Mouse (Mus musculus): ENCODE measurements at regions not wholly inside any gene's neighbourhood (a gene's known extent, or its start where the extent isn't known, plus 50 kb on each side); places are given as distances from the start of the nearest gene placed in this dataset.

GRCm38 (mm10) chr10:67736636-67737035 lies 175.8 kb downstream of the Zfp365 start:
- H3K4me2 ChIP-seq (replicated peaks) = no peak overlapping the region
- H3K27me3 ChIP-seq = no peaks in the 10 kb centered on the region
- 86% methylated on average over 10 of the region's 10 CpGs for WGBS
- H3K9me3 ChIP-seq (replicated peaks) = no peaks in the 10 kb centered on the region
- H3K4me1 ChIP-seq = no peaks in the 10 kb centered on the region
- no peak overlapping the region for H3K9ac ChIP-seq
- H3K36me3 ChIP-seq = no peaks in the 10 kb centered on the region
- H3K27ac ChIP-seq (replicated peaks) = no peak overlapping the region
- no peak overlapping the region for H3K4me3 ChIP-seq (replicated peaks)
- ATAC-seq (ENCODE audit: insufficient number of reproducible peaks, low FRiP score, low TSS enrichment, low read depth) = no peak

DNA sequence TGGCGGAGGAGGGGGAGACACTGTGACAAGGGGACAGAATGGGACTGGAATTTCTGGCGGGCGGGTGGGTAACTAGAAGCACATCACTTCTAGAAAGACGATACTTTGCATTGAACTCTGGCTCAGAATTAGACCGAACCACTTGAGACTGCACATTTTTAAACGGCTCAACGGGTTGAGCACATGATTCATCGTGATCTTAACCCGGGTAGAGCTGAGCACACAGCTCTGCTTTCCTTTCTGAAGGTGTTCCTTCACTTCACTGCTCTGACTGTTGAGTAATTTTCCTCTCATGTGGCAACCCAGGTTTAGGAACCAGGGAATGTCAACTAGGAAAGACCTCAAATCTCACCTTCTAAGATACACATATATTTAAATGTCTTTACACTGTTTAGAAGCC lies 180.9 kb downstream of the Zfp365 start:
- H3K9me3 ChIP-seq (replicated peaks) = no peaks in the 10 kb centered on the region
- no peak overlapping the region for H3K27ac ChIP-seq (replicated peaks)
- no peaks in the 10 kb centered on the region for H3K4me1 ChIP-seq
- H3K36me3 ChIP-seq = no peaks in the 10 kb centered on the region
- 46% methylated on average over 9 of the region's 9 CpGs for WGBS
- no peak overlapping the region for H3K4me2 ChIP-seq (replicated peaks)
- H3K27me3 ChIP-seq = no peaks in the 10 kb centered on the region
- H3K9ac ChIP-seq = no peak overlapping the region
- no peak overlapping the region for H3K4me3 ChIP-seq (replicated peaks)
- no peak for ATAC-seq (ENCODE audit: insufficient number of reproducible peaks, low FRiP score, low TSS enrichment, low read depth)

DNA sequence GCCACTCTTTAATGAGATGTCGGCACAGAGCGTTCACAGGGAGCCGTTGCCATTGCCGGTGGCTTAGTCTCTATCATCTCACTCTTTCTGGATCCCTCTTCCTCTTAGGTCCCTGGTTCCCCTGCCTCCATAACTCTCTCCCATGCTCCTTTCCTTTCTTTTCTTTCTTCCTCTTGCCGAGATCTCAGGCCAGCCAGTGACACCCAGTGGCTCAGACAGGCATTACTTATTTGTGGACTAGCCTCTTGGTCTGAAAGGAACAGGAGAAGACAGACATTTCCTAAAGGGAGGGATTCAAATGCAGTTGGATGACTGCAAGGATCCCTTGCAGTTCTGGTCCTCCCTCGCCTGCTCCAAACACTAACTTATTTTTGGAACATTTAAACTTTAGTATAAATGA lies 180.5 kb upstream of the Ado start:
- no peak overlapping the region for H3K4me3 ChIP-seq (replicated peaks)
- H3K4me2 ChIP-seq (replicated peaks) = no peak overlapping the region
- H3K27me3 ChIP-seq = no peaks in the 10 kb centered on the region
- H3K4me1 ChIP-seq = no peaks in the 10 kb centered on the region
- H3K9me3 ChIP-seq (replicated peaks) = no peaks in the 10 kb centered on the region
- H3K9ac ChIP-seq = no peak overlapping the region
- no peak for ATAC-seq (ENCODE audit: insufficient number of reproducible peaks, low FRiP score, low TSS enrichment, low read depth)
- H3K27ac ChIP-seq (replicated peaks) = no peak overlapping the region
- 56% methylated on average over 6 of the region's 6 CpGs for WGBS
- H3K36me3 ChIP-seq = no peaks in the 10 kb centered on the region

DNA sequence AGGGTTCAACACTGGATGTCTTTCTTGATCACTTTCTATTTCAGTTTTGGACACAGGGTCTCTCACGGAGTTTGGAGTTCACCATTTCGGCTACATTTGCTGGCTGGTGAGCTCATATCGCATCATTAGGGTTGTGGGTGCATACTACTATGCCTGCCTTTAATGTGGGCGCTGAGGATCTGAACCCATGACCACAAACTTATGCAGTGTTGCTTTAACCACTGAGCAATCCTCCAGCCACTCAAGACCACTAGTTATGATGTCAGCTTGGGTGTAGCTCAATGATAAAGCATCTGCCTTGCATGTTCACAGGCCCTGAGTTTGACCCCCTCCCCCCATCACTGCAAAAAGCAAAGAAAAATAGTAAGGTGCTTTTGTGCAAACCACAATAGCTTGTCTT lies 178.8 kb upstream of the Ado start:
- no peak overlapping the region for H3K9ac ChIP-seq
- H3K9me3 ChIP-seq (replicated peaks) = no peaks in the 10 kb centered on the region
- H3K4me2 ChIP-seq (replicated peaks) = no peak overlapping the region
- H3K4me1 ChIP-seq = no peaks in the 10 kb centered on the region
- H3K36me3 ChIP-seq = no peaks in the 10 kb centered on the region
- no peak overlapping the region for H3K4me3 ChIP-seq (replicated peaks)
- H3K27me3 ChIP-seq = no peaks in the 10 kb centered on the region
- ATAC-seq (ENCODE audit: insufficient number of reproducible peaks, low FRiP score, low TSS enrichment, low read depth) = no peak
- WGBS = 83% methylated on average over 4 of the region's 4 CpGs
- no peak overlapping the region for H3K27ac ChIP-seq (replicated peaks)

DNA sequence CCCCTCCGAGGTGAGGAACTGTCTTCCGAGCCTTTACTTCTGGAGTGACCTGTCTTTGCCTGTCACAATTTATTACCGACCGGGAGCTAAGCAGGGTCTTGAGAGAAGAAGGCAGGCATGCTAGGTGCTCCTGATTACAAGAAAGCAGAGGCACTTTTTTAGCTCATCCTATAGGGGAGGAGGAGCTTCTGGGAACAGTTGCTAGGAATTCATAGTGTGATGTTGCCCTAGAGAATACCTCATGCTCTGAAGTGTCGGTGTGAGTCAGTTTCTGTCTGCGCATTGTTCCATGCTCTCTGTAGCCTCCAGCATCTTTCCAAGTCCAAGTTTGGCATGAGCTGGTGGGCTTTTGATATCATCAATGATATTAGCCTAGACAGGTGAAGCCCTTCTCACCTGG lies 178.0 kb upstream of the Ado start:
- no peaks in the 10 kb centered on the region for H3K9me3 ChIP-seq (replicated peaks)
- no peaks in the 10 kb centered on the region for H3K4me1 ChIP-seq
- no peak overlapping the region for H3K4me2 ChIP-seq (replicated peaks)
- no peaks in the 10 kb centered on the region for H3K36me3 ChIP-seq
- ATAC-seq (ENCODE audit: insufficient number of reproducible peaks, low FRiP score, low TSS enrichment, low read depth) = no peak
- H3K27me3 ChIP-seq = no peaks in the 10 kb centered on the region
- no peak overlapping the region for H3K27ac ChIP-seq (replicated peaks)
- no peak overlapping the region for H3K9ac ChIP-seq
- 93% methylated on average over 6 of the region's 6 CpGs for WGBS
- H3K4me3 ChIP-seq (replicated peaks) = no peak overlapping the region

GRCm38 (mm10) chr10:67726351-67726750 lies 177.6 kb upstream of the Ado start:
- Histone ChIP-seq H3K4me1 (no peaks in the 10 kb centered on the region), H3K27me3 (no peaks in the 10 kb centered on the region), H3K4me3 (replicated peaks) (no peak overlapping the region), H3K9me3 (replicated peaks) (no peaks in the 10 kb centered on the region), H3K9ac (no peak overlapping the region), H3K36me3 (no peaks in the 10 kb centered on the region), H3K4me2 (replicated peaks) (no peak overlapping the region), H3K27ac (replicated peaks) (no peak overlapping the region)
- 72% methylated on average over 7 of the region's 7 CpGs for WGBS
- ATAC-seq (ENCODE audit: insufficient number of reproducible peaks, low FRiP score, low TSS enrichment, low read depth) = no peak

GRCm38 (mm10) chr10:67721787-67722186 lies 173.0 kb upstream of the Ado start:
- H3K27ac ChIP-seq (replicated peaks) = no peak overlapping the region
- no peaks in the 10 kb centered on the region for H3K36me3 ChIP-seq
- WGBS = 43% methylated on average over 5 of the region's 5 CpGs
- no peaks in the 10 kb centered on the region for H3K4me1 ChIP-seq
- no peak overlapping the region for H3K4me2 ChIP-seq (replicated peaks)
- ATAC-seq (ENCODE audit: insufficient number of reproducible peaks, low FRiP score, low TSS enrichment, low read depth) = no peak; the same call in 1 of the 2 replicates
- no peaks in the 10 kb centered on the region for H3K9me3 ChIP-seq (replicated peaks)
- H3K9ac ChIP-seq = no peak overlapping the region
- H3K4me3 ChIP-seq (replicated peaks) = no peak overlapping the region
- no peaks in the 10 kb centered on the region for H3K27me3 ChIP-seq

- no peaks in the 10 kb centered on the region for H3K36me3 ChIP-seq
- H3K27ac ChIP-seq (replicated peaks) = no peak overlapping the region
- H3K9me3 ChIP-seq (replicated peaks) = no peaks in the 10 kb centered on the region
- no peak for ATAC-seq (ENCODE audit: insufficient number of reproducible peaks, low FRiP score, low TSS enrichment, low read depth)
- no peak overlapping the region for H3K4me3 ChIP-seq (replicated peaks)
- H3K4me1 ChIP-seq = no peaks in the 10 kb centered on the region
- no peak overlapping the region for H3K9ac ChIP-seq
- H3K4me2 ChIP-seq (replicated peaks) = no peak overlapping the region
- no peaks in the 10 kb centered on the region for H3K27me3 ChIP-seq
- 86% methylated on average over 7 of the region's 7 CpGs for WGBS
These were observed 168.8 kb upstream of the Ado start for GRCm38 (mm10) chr10:67717506-67717905.

DNA sequence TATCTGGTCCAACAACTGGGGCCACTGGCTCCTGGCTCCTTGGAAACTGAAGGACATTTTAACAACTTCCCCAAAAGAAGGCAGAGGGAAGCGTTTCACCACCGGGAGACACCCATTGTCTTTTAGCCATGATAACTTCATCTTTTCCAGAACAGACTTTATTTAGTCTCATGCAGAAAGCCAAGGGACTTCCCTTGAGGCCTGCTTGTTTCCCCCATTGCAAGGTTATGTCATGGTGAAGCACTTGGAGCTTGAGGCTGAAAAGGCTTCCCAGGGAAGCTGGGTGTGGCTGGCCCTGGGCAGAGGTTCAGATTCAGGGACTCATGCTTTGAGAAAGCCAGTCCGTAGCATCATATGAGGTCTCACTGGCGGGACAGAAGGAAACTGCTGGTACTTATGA lies 166.3 kb upstream of the Ado start:
- no peak overlapping the region for H3K4me3 ChIP-seq (replicated peaks)
- H3K27me3 ChIP-seq = no peaks in the 10 kb centered on the region
- H3K9ac ChIP-seq = no peak overlapping the region

GRCm38 (mm10) chr10:67713098-67713497 lies 164.3 kb upstream of the Ado start:
- WGBS = 82% methylated on average over 10 of the region's 10 CpGs
- Histone ChIP-seq H3K27ac (replicated peaks) (no peak overlapping the region), H3K36me3 (no peaks in the 10 kb centered on the region), H3K9ac (no peak overlapping the region), H3K4me1 (no peaks in the 10 kb centered on the region), H3K27me3 (no peaks in the 10 kb centered on the region), H3K9me3 (replicated peaks) (no peaks in the 10 kb centered on the region), H3K4me2 (replicated peaks) (no peak overlapping the region), H3K4me3 (replicated peaks) (no peak overlapping the region)
- no peak for ATAC-seq (ENCODE audit: insufficient number of reproducible peaks, low FRiP score, low TSS enrichment, low read depth)

More for the DNA sequence above, 166.3 kb upstream of the Ado start:
- Histone ChIP-seq H3K27ac (replicated peaks) (no peak overlapping the region), H3K4me1 (no peaks in the 10 kb centered on the region), H3K9me3 (replicated peaks) (no peaks in the 10 kb centered on the region), H3K36me3 (no peaks in the 10 kb centered on the region), H3K4me2 (replicated peaks) (no peak overlapping the region)
- no peak for ATAC-seq (ENCODE audit: insufficient number of reproducible peaks, low FRiP score, low TSS enrichment, low read depth)
- 87% methylated on average over 4 of the region's 4 CpGs for WGBS

DNA sequence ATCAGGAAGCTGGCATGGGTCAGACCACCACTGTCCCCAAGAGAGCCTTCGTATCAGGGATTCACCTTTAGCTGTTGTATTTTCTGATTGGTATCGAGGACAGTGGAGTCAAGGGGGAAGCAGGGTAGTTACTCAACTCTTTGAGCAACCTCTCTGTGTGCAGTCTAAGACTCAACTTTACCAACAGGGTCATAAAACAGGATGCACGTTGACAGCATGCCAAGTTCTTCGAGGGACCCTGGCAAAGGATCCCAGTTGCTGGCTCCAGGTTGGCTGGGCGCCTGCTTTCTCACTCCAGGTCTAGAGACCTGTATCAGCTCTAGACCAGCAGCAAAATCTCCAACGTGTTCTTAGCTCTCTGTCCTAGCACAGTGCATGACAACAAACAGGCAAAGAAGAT lies 163.9 kb upstream of the Ado start:
- H3K27me3 ChIP-seq = no peaks in the 10 kb centered on the region
- H3K9ac ChIP-seq = no peak overlapping the region
- no peak overlapping the region for H3K27ac ChIP-seq (replicated peaks)
- H3K4me3 ChIP-seq (replicated peaks) = no peak overlapping the region
- ATAC-seq (ENCODE audit: insufficient number of reproducible peaks, low FRiP score, low TSS enrichment, low read depth) = no peak
- H3K4me2 ChIP-seq (replicated peaks) = no peak overlapping the region
- no peaks in the 10 kb centered on the region for H3K36me3 ChIP-seq
- 69% methylated on average over 6 of the region's 6 CpGs for WGBS
- no peaks in the 10 kb centered on the region for H3K4me1 ChIP-seq
- no peaks in the 10 kb centered on the region for H3K9me3 ChIP-seq (replicated peaks)

DNA sequence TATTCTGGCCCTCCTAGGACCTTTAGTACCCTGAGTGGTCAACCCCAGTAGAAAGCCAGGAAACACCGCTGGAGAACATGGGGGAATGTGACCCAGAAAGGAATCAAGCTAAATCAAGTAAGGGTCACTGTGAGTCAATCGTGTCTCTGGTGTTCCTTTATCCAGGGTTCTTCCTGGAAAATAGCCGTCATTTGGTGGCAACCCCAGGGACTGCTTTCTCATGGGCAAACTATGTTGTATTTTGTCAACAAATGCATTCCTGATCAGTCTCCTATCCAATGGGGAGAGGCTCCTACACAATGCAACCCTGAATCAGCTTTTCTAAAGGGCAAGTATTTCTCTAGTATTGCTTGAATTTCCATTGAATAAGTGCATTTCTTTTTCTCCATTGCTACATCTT lies 163.2 kb upstream of the Ado start:
- no peak overlapping the region for H3K27ac ChIP-seq (replicated peaks)
- no peaks in the 10 kb centered on the region for H3K4me1 ChIP-seq
- no peak for ATAC-seq (ENCODE audit: insufficient number of reproducible peaks, low FRiP score, low TSS enrichment, low read depth)
- no peaks in the 10 kb centered on the region for H3K36me3 ChIP-seq
- WGBS = 89% methylated on average over 3 of the region's 3 CpGs
- H3K9me3 ChIP-seq (replicated peaks) = no peaks in the 10 kb centered on the region
- H3K4me3 ChIP-seq (replicated peaks) = no peak overlapping the region
- H3K4me2 ChIP-seq (replicated peaks) = no peak overlapping the region
- no peak overlapping the region for H3K9ac ChIP-seq
- H3K27me3 ChIP-seq = no peaks in the 10 kb centered on the region
